Mouse (Mus musculus): ENCODE measurements around the gene Card11. TPM values are rescaled to one million over a fixed set of nuclear protein-coding genes. Genes with fewer than 3 reads are reported as not detected.

The Card11 gene
- total and polyA plus RNA-seq, 3 experiments = not detected

DNA sequence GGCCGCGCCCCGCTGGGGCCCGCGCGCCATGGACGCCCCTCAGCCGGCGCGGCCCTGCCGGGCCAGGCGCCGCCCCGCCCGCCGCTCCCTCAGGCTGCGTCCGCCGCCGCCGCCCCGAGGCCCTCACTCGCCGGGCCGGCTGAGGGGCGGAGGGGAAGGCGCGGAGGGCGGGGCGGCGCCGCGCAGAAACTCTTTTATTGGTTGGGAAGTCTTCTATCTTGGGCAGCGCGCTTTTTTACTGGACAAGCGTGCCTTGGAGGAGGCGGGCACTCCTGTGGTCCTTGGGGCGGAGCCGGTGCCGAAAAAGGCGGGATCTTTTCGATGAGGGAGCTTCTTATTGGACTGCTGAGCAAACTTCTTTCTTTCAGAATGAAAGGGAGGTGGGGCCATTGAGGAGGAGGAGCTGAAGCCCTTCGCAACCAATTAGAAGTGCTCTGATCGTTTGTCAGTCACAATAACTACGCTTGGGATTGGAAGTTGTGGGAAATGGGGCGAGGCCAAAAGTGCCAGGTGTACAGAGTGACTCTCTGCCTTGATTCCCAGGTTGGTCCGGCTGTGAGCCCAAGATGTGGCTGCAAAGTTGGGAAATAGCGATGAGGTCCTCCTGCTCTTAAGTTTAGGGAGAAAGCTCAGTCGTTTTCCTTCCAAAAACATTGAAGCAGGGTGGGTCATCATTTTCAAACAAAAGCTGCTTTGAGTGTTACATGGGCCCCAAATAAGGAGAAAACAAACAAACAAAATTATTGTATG is 169.9 kb downstream of the Card11 start, which contains the start of gene Gna12:
Gna12 (minus strand) TSS at position 118 of the 750 bp plus-strand sequence.
- ATAC-seq (ENCODE audit: extremely low read depth, insufficient number of reproducible peaks, low FRiP score, poor library complexity, severe bottlenecking) (peak; percentile 97), DNase-seq (ENCODE audit: low spot score) (peak; percentile 91)
- Histone ChIP-seq H3K36me3 (replicated peaks) (peaks cover 16% of the 10 kb centered on the region), H3K27me3 (ENCODE audit: insufficient read depth, low read length) (no peaks in the 10 kb centered on the region; the same call in 1 of the 2 replicates), H3K4me3 (ENCODE audit: low read depth, low read length) (peak within 1 kb of the TSS; percentile 89), H3K9me3 (replicated peaks) (no peaks in the 10 kb centered on the region; the same call in 1 of the 2 replicates), H3K4me1 (ENCODE audit: insufficient read depth, low read depth, low read length) (peaks cover 37% of the 10 kb centered on the region)
- TF ChIP-seq CTCF (IDR thresholded peaks at IDR 0.05; ENCODE audit: low read depth, low read length) = no peak
- no peak for TF ChIP-seq TAL1 (conservative IDR thresholded peaks at IDR 0.05; ENCODE audit: low read depth, low read length)
- TF ChIP-seq GATA1 (IDR thresholded peaks at IDR 0.05; ENCODE audit: borderline replicate concordance, low read length) = no peak
- no peak for TF ChIP-seq GATA2 (IDR thresholded peaks at IDR 0.05; ENCODE audit: borderline replicate concordance, low read depth, low read length)
- no peak for TF ChIP-seq POLR2AphosphoS5 (IDR thresholded peaks at IDR 0.05; ENCODE audit: insufficient replicate concordance, low read depth, low read length)

DNA sequence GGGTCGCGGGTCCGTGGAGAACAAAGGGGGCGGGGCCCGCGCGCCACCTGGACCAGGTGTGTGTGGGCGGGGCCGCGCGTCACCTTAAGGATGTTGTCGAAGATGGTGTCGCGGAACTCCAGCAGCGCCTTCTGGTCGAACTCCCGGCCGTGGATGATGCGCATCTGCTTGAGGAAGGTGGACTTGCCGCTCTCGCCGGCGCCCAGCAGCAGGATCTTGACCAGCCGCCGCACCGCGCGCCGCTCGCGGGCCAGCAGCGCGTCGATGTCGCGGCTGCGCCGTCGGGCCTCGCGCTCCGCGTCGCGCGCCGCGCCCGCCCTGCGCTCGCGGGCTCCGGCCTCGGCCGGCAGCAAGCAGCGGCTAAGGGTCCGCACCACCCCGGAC is 170.5 kb downstream of the Card11 start:
- peak; percentile 5 for DNase-seq (ENCODE audit: low spot score)
- H3K4me1 ChIP-seq (ENCODE audit: insufficient read depth, low read depth, low read length) = peaks cover 37% of the 10 kb centered on the region
- ATAC-seq (ENCODE audit: extremely low read depth, insufficient number of reproducible peaks, low FRiP score, poor library complexity, severe bottlenecking) = no peak

GRCm38 (mm10) chr5:140829081-140829910 is 171.1 kb downstream of the Card11 start:
- DNase-seq (ENCODE audit: low spot score) = no peak

More for the DNA sequence above, 170.5 kb downstream of the Card11 start:
- TF ChIP-seq GATA1 (IDR thresholded peaks at IDR 0.05; ENCODE audit: borderline replicate concordance, low read length) (no peak), GATA2 (IDR thresholded peaks at IDR 0.05; ENCODE audit: borderline replicate concordance, low read depth, low read length) (no peak), POLR2AphosphoS5 (IDR thresholded peaks at IDR 0.05; ENCODE audit: insufficient replicate concordance, low read depth, low read length) (no peak), TAL1 (conservative IDR thresholded peaks at IDR 0.05; ENCODE audit: low read depth, low read length) (no peak), CTCF (IDR thresholded peaks at IDR 0.05; ENCODE audit: low read depth, low read length) (no peak)
- Histone ChIP-seq H3K9me3 (replicated peaks) (no peaks in the 10 kb centered on the region; the same call in 1 of the 2 replicates), H3K4me3 (ENCODE audit: low read depth, low read length) (peak overlapping the region; percentile 89), H3K36me3 (replicated peaks) (peaks cover 18% of the 10 kb centered on the region), H3K27me3 (ENCODE audit: insufficient read depth, low read length) (no peaks in the 10 kb centered on the region; the same call in 1 of the 2 replicates)

GRCm38 (mm10) chr5:140828363-140828762 is 172.0 kb downstream of the Card11 start:
- peaks cover 19% of the 10 kb centered on the region for H3K36me3 ChIP-seq (replicated peaks)
- no peaks in the 10 kb centered on the region for H3K9me3 ChIP-seq (replicated peaks)
- H3K27me3 ChIP-seq (ENCODE audit: insufficient read depth, low read length) = no peaks in the 10 kb centered on the region; the same call in 1 of the 2 replicates
- ATAC-seq (ENCODE audit: extremely low read depth, insufficient number of reproducible peaks, low FRiP score, poor library complexity, severe bottlenecking) = no peak
- no peak overlapping the region for H3K4me3 ChIP-seq (ENCODE audit: low read depth, low read length)
- H3K4me1 ChIP-seq (ENCODE audit: insufficient read depth, low read depth, low read length) = peaks cover 48% of the 10 kb centered on the region
- TF ChIP-seq CTCF (IDR thresholded peaks at IDR 0.05; ENCODE audit: low read depth, low read length) (no peak), TAL1 (conservative IDR thresholded peaks at IDR 0.05; ENCODE audit: low read depth, low read length) (no peak), GATA2 (IDR thresholded peaks at IDR 0.05; ENCODE audit: borderline replicate concordance, low read depth, low read length) (no peak), GATA1 (IDR thresholded peaks at IDR 0.05; ENCODE audit: borderline replicate concordance, low read length) (no peak), POLR2AphosphoS5 (IDR thresholded peaks at IDR 0.05; ENCODE audit: insufficient replicate concordance, low read depth, low read length) (no peak)
- DNase-seq (ENCODE audit: low spot score) = no peak

More at GRCm38 (mm10) chr5:140829081-140829910, 171.1 kb downstream of the Card11 start:
- no peak for ATAC-seq (ENCODE audit: extremely low read depth, insufficient number of reproducible peaks, low FRiP score, poor library complexity, severe bottlenecking)
- TF ChIP-seq GATA2 (IDR thresholded peaks at IDR 0.05; ENCODE audit: borderline replicate concordance, low read depth, low read length) (no peak), GATA1 (IDR thresholded peaks at IDR 0.05; ENCODE audit: borderline replicate concordance, low read length) (no peak), TAL1 (conservative IDR thresholded peaks at IDR 0.05; ENCODE audit: low read depth, low read length) (no peak), POLR2AphosphoS5 (IDR thresholded peaks at IDR 0.05; ENCODE audit: insufficient replicate concordance, low read depth, low read length) (no peak), CTCF (IDR thresholded peaks at IDR 0.05; ENCODE audit: low read depth, low read length) (no peak)
- H3K9me3 ChIP-seq (replicated peaks) = no peaks in the 10 kb centered on the region
- H3K4me1 ChIP-seq (ENCODE audit: insufficient read depth, low read depth, low read length) = peaks cover 41% of the 10 kb centered on the region
- peak overlapping the region; percentile 89 for H3K4me3 ChIP-seq (ENCODE audit: low read depth, low read length)
- no peaks in the 10 kb centered on the region; the same call in 1 of the 2 replicates for H3K27me3 ChIP-seq (ENCODE audit: insufficient read depth, low read length)
- H3K36me3 ChIP-seq (replicated peaks) = peaks cover 18% of the 10 kb centered on the region

DNA sequence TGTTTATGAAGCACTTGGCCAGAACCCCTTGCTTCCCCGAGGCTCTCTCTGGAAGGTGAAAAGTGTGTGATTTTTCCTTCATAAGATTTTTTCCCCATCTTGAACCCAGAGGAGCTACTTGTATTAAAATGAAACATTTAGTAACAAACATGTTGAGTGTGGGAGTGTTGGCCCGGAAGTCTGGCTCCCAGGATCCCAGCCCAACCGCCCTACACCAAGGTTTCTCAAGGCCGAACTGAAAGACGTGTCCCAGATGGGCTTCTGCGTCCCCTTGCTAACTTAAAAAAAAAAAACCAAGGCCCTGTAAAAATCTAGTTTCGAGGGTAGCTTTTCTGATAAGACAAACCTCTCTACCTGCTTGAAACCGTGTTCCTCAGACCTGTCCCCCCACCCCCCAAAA is 172.5 kb downstream of the Card11 start:
- no peaks in the 10 kb centered on the region for H3K9me3 ChIP-seq (replicated peaks)
- DNase-seq (ENCODE audit: low spot score) (no peak), ATAC-seq (ENCODE audit: extremely low read depth, insufficient number of reproducible peaks, low FRiP score, poor library complexity, severe bottlenecking) (no peak)
- H3K36me3 ChIP-seq (replicated peaks) = peaks cover 21% of the 10 kb centered on the region
- no peaks in the 10 kb centered on the region; the same call in 1 of the 2 replicates for H3K27me3 ChIP-seq (ENCODE audit: insufficient read depth, low read length)
- TF ChIP-seq POLR2AphosphoS5 (IDR thresholded peaks at IDR 0.05; ENCODE audit: insufficient replicate concordance, low read depth, low read length) (no peak), GATA2 (IDR thresholded peaks at IDR 0.05; ENCODE audit: borderline replicate concordance, low read depth, low read length) (no peak), TAL1 (conservative IDR thresholded peaks at IDR 0.05; ENCODE audit: low read depth, low read length) (no peak), CTCF (IDR thresholded peaks at IDR 0.05; ENCODE audit: low read depth, low read length) (no peak)
- no peak overlapping the region for H3K4me3 ChIP-seq (ENCODE audit: low read depth, low read length)
- H3K4me1 ChIP-seq (ENCODE audit: insufficient read depth, low read depth, low read length) = peaks cover 51% of the 10 kb centered on the region

All from G1E (cell line).